Mouse (Mus musculus) liver, adult 2 months (tissue): ENCODE measurements around the gene Clcnka.

ENCODE experiments used
- CTCF ChIP-seq: fragments of 200-500 bp; IDR thresholded peaks from 2 replicates; pipeline ENCODE4 v1.5.1; 2011; ENCODE audit warnings: low read depth, low read length, control low read depth
- POLR2A ChIP-seq: fragments of 200-500 bp; IDR thresholded peaks from 2 replicates; pipeline ENCODE4 v1.6.1; 2011; ENCODE audit warnings: low read length, control low read depth; ENCODE audit not compliant: insufficient read depth; ENCODE audit errors: extremely low read depth

GRCm38 (mm10) chr4:141389366-141390150 lies 9.0 kb downstream of the Clcnka start:
- TF ChIP-seq CTCF: no peak
- no peak for TF ChIP-seq POLR2A
